Mouse (Mus musculus) cortical plate, adult 2 months (tissue): ENCODE measurements at regions not wholly inside any gene's neighbourhood (a gene's known extent, or its start where the extent isn't known, plus 50 kb on each side); places are given as distances from the start of the nearest gene placed in this dataset.

Source experiments
- CTCF ChIP-seq: fragments of 200-500 bp; IDR thresholded peaks from 2 replicates; pipeline ENCODE4 v1.5.1; 2011; ENCODE audit warnings: mild to moderate bottlenecking, control low read depth, low read length; ENCODE audit not compliant: insufficient read depth; ENCODE audit errors: extremely low read depth
- POLR2A ChIP-seq: fragments of 200-500 bp; IDR thresholded peaks from 2 replicates; pipeline ENCODE4 v1.6.1; 2011; ENCODE audit warnings: mild to moderate bottlenecking, low read length, control low read depth; ENCODE audit not compliant: insufficient read depth; ENCODE audit errors: extremely low read depth

DNA sequence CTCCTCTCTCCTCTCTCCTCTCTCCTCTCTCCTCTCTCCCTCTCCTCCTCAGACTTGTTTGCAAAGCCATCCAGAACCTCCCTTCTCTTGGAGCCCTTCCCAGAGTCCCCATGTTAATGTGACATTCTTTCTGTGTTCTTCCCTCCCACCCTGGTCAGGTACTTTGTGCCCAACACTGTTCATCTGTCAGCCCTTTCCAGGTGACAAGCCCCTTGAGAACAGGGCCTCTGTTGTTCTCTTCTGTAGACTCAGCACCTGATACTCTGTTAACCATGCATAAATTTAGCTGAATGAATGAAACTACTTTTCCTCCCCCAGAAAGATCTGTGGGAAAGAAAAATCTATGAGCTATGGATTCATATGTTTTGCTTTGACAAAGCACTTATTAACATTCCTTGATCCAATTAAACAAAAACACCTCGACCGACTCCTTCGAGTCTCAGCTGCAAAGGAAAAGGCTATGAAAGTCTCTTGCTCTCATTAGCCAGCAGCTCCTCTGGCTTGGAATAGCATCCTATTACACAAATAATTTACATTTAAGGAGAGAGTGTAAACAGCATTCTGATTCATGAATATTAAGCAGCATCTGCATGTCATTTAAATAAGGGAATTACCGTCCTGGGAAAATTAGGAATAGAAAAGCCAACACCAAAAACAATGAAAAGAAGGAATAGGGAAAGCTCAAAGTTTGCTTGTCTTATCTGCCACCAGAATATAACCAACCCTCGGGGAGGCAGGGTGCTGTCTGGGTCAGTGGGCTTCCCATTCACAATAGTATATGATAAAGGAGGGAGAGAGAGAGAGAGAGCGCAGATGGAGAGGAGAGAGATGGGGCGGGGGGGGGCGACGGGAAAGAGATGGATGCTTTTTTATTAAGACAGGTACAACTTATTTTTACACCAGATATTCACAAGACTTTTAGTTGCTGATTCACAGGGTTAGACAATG lies 230.1 kb upstream of the Peli2 start:
- TF ChIP-seq CTCF (no peak), POLR2A (no peak)
